Mouse (Mus musculus) ES-E14 (cell line): ENCODE measurements around the gene Cul1.

Source experiments
- CHD2 ChIP-seq: IDR thresholded peaks from 2 replicates; pipeline ENCODE4 v1.6.1; 2014; ENCODE audit warnings: mild to moderate bottlenecking, low read depth, low read length, inconsistent platforms
- ZC3H11A ChIP-seq: IDR thresholded peaks from 2 replicates; pipeline ENCODE4 v1.6.1; 2012; ENCODE audit warnings: low read depth, mild to moderate bottlenecking, inconsistent platforms, low read length, borderline replicate concordance

DNA sequence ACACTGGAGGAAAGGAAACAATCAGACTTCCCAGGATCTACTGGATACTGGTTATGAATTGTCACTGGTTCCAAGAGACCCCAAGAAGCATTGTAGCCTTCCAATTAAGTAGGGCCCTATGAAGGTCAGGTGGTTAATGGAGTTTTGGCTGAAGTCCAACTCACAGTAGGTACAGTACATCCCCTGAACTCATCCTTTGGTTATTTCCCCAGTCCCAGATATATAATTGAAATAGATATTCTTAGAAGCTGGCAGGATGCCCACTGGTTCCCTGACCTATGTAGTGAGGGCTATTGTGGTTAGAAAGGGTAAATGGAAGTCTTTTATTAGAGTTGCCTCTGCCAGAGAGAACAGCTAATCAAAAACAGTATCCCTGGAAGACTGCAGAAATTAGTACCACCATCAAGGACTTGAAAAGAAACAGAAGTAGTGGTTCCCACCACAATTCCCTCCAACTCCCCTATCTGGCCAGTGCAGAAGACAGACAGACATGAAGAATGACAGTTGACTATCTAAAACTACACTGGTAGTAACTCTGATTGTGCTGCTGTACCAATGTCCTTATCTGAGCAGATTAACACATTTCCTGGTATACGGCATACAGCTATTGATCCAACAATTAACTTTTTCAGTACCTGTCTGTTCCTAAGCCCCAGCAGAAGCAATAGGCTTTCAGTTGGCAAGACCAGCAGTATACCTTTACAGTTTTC is 112.3 kb downstream of the Cul1 start:
- TF ChIP-seq ZC3H11A (no peak), CHD2 (no peak)
